Mouse (Mus musculus) Patski (cell line): ENCODE results near the gene Ciao2a. TPM values are rescaled to one million over a fixed set of nuclear protein-coding genes. Genes with fewer than 3 reads are reported as not detected.

Experiments
- ATAC-seq: fragments of 100-300 bp; one replicate; pipeline ENCODE4 v1.8.0; 2021
- CTCF ChIA-PET: fragments of 350-600 bp; sonication (Branson Sonifier 250); formaldehyde crosslinking; loops from one replicate; lab custom pipeline; 2022; ENCODE audit warnings: inconsistent platforms; lab: Charles Lee
- POLR2A ChIA-PET: fragments of 350-600 bp; sonication (Branson Sonifier 250); formaldehyde crosslinking; loops from one replicate; lab custom pipeline; 2022; ENCODE audit warnings: antibody characterized with exemption, inconsistent platforms; lab: Charles Lee
- DNase-seq: peaks from one replicate; pipeline ENCODE4 v3.0.0-alpha.2; 2011; ENCODE audit warnings: low read depth, low spot score
- H3K27me3 ChIP-seq: fragments of 371-371 bp; one replicate; pipeline ENCODE4 v1.5.1; 2021
- CTCF ChIP-seq: fragments of 100-300 bp; IDR thresholded peaks from one replicate; pipeline ENCODE4 v1.5.1; 2021
- in situ Hi-C: fragments of 300-500 bp; cut with MboI; formaldehyde crosslinking; loops from 3 replicates; pipeline ENCODE4 v1.11.1; 2018; ENCODE audit warnings: low pct_unique_long_range_greater_than_20kb, mixed read lengths
- polyA plus RNA-seq: library from polyadenylated mRNA; unstranded; gene quantifications from one replicate; pipeline ENCODE4 v1.2.3, GENCODE M21; 2021

Gene Ciao2a
- 94.8 TPM for polyA plus RNA-seq

- peak; percentile 32 for ATAC-seq
- ChIA-PET CTCF (no interaction called here), POLR2A (no interaction called here)
Observed at GRCm38 (mm10) chr9:66126456-66127192, at the start of gene Ciao2a, which contains the start of gene Snx1. Ciao2a (plus strand) TSS chr9:66126611. Snx1 (minus strand) TSS chr9:66126587.

GRCm38 (mm10) chr9:66078072-66078471 lies 48.3 kb upstream of the Ciao2a start:
- no peaks in the 10 kb centered on the region for H3K27me3 ChIP-seq
- DNase-seq = no peak
- TF ChIP-seq CTCF = no peak
- ChIA-PET POLR2A (no interaction called here), CTCF (interaction anchor here (1.3 kb wide), 1 partner anchor 13 kb away, joined by 3 read pairs; no protein-coding TSS in a partner anchor)
- no peak for ATAC-seq
- in situ Hi-C loops = no loop called here

More at GRCm38 (mm10) chr9:66126456-66127192, at the start of gene Ciao2a, which contains the start of gene Snx1:
- no peak for TF ChIP-seq CTCF
- DNase-seq = peak; percentile 91
- H3K27me3 ChIP-seq = no peaks in the 10 kb centered on the region
- in situ Hi-C loops = loop anchor here (25.0 kb wide), 2 partner anchors 261 to 661 kb away; partner anchors contain the start of genes Aph1b and Gm10647

GRCm38 (mm10) chr9:66078493-66078892 lies 47.9 kb upstream of the Ciao2a start:
- H3K27me3 ChIP-seq = no peaks in the 10 kb centered on the region
- POLR2A ChIA-PET = no interaction called here
- CTCF ChIA-PET = interaction anchor here (1.3 kb wide), 1 partner anchor 13 kb away, joined by 3 read pairs; no protein-coding TSS in a partner anchor
- DNase-seq (no peak), ATAC-seq (no peak)
- in situ Hi-C loops = no loop called here
- no peak for TF ChIP-seq CTCF

- TF ChIP-seq CTCF = no peak
- no peaks in the 10 kb centered on the region for H3K27me3 ChIP-seq
- POLR2A ChIA-PET = no interaction called here
- in situ Hi-C loops = no loop called here
- ATAC-seq (no peak), DNase-seq (no peak)
- CTCF ChIA-PET = no interaction called here
Observed at GRCm38 (mm10) chr9:66080804-66081459, 45.5 kb upstream of the Ciao2a start.

- TF ChIP-seq CTCF = no peak
Observed at GRCm38 (mm10) chr9:66081999-66082398, 44.4 kb upstream of the Ciao2a start.

GRCm38 (mm10) chr9:66084171-66084570 lies 42.2 kb upstream of the Ciao2a start:
- no peak for DNase-seq
- TF ChIP-seq CTCF = no peak
- in situ Hi-C loops = no loop called here
- ATAC-seq = no peak
- POLR2A ChIA-PET = no interaction called here
- CTCF ChIA-PET = interaction anchor here (1.2 to 1.3 kb wide), 2 partner anchors 10 to 17 kb away, joined by 3 read pairs; no protein-coding TSS in a partner anchor
- no peaks in the 10 kb centered on the region for H3K27me3 ChIP-seq

More at GRCm38 (mm10) chr9:66081999-66082398, 44.4 kb upstream of the Ciao2a start:
- no peaks in the 10 kb centered on the region for H3K27me3 ChIP-seq
- DNase-seq = no peak
- no peak for ATAC-seq
- ChIA-PET POLR2A (no interaction called here), CTCF (no interaction called here)
- in situ Hi-C loops = no loop called here

GRCm38 (mm10) chr9:66087062-66087461 lies 39.3 kb upstream of the Ciao2a start:
- in situ Hi-C loops = no loop called here
- CTCF ChIA-PET = interaction anchor here (1.6 kb wide), 1 partner anchor 12 kb away, joined by 3 read pairs; no protein-coding TSS in a partner anchor
- ATAC-seq (no peak), DNase-seq (no peak)
- no peaks in the 10 kb centered on the region for H3K27me3 ChIP-seq
- TF ChIP-seq CTCF = no peak
- POLR2A ChIA-PET = no interaction called here

- no peaks in the 10 kb centered on the region for H3K27me3 ChIP-seq
- in situ Hi-C loops = no loop called here
- no peak for DNase-seq
- TF ChIP-seq CTCF = peak; percentile 75
- ChIA-PET POLR2A (no interaction called here), CTCF (interaction anchor here (0.9 to 1.6 kb wide), 3 partner anchors 11 to 21 kb away, joined by 3 read pairs; no protein-coding TSS in a partner anchor)
- no peak for ATAC-seq
Observed at GRCm38 (mm10) chr9:66088411-66088810, 38.0 kb upstream of the Ciao2a start.

GRCm38 (mm10) chr9:66090593-66091244 lies 35.7 kb upstream of the Ciao2a start:
- CTCF ChIA-PET = interaction anchor here (1.2 to 2.0 kb wide), 3 partner anchors 12 to 23 kb away, joined by 3 to 7 read pairs (median 7); no protein-coding TSS in a partner anchor
- H3K27me3 ChIP-seq = no peaks in the 10 kb centered on the region
- POLR2A ChIA-PET = no interaction called here
- in situ Hi-C loops = no loop called here
- no peak for DNase-seq
- no peak for ATAC-seq
- no peak for TF ChIP-seq CTCF
